Mouse (Mus musculus): Measurements from ENCODE around the gene Ston2. TPM values are rescaled to one million over a fixed set of nuclear protein-coding genes. Genes with fewer than 3 reads are reported as not detected.

Gene Ston2
- polyA plus RNA-seq, 1 experiment: 9.0 TPM

- no peak for DNase-seq
- H3K27ac ChIP-seq (ENCODE audit: insufficient read depth, low read length): no peak overlapping the region
- no peak for TF ChIP-seq CTCF (IDR thresholded peaks at IDR 0.05; ENCODE audit: borderline replicate concordance, insufficient read depth, low read depth, low read length)
- TF ChIP-seq POLR2A (IDR thresholded peaks at IDR 0.05; ENCODE audit: borderline replicate concordance, insufficient read depth, low read length): no peak
- no peaks in the 10 kb centered on the region for H3K27me3 ChIP-seq (ENCODE audit: control insufficient read depth, insufficient read depth, low read length)
- H3K4me1 ChIP-seq (ENCODE audit: control insufficient read depth, insufficient read depth, low read length): peaks cover 6% of the 10 kb centered on the region
- no peak overlapping the region for H3K4me3 ChIP-seq (replicated peaks; ENCODE audit: insufficient read depth, low read depth, low read length)
- WGBS: 87% methylated on average over 12 of the region's 12 CpGs
Observed at GRCm38 (mm10) chr12:91642426-91643093, 145.6 kb downstream of the Ston2 start.

DNA sequence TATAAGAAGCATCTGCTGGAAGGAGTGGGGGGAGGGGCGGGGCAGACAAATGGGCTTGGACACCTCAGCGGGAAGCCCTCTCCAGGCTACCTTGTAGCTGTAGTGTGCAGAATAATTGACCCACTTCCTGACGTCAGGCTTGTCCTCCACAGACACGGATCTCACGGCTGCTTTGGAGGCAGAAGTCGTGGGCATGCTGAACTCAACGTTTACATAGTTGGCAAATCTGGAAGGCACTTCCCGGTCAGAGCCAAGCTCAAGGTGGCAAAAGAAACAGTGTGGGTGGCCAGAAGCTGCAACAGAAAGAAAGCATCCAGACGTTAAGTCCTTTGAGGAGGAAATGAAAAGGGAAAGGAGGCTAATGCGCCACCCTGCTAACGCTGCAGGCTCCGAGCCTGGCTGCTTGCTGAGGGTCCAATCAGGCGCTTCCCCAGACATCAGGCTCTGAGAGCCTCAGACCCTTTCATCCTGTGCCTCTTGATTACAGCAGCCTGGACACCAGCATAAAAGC lies 146.5 kb downstream of the Ston2 start:
- WGBS: 10% methylated on average over 13 of the region's 13 CpGs
- Histone ChIP-seq H3K27ac (ENCODE audit: insufficient read depth, low read length) (no peak overlapping the region), H3K27me3 (ENCODE audit: control insufficient read depth, insufficient read depth, low read length) (no peaks in the 10 kb centered on the region), H3K4me1 (ENCODE audit: control insufficient read depth, insufficient read depth, low read length) (peaks cover 6% of the 10 kb centered on the region), H3K4me3 (replicated peaks; ENCODE audit: insufficient read depth, low read depth, low read length) (peak overlapping the region; percentile 44)
- TF ChIP-seq CTCF (IDR thresholded peaks at IDR 0.05; ENCODE audit: borderline replicate concordance, insufficient read depth, low read depth, low read length) (no peak), POLR2A (IDR thresholded peaks at IDR 0.05; ENCODE audit: borderline replicate concordance, insufficient read depth, low read length) (no peak)
- DNase-seq: peak; percentile 40 to 41

- no peak for DNase-seq
- Histone ChIP-seq H3K27ac (ENCODE audit: insufficient read depth, low read length) (no peak overlapping the region), H3K4me1 (ENCODE audit: control insufficient read depth, insufficient read depth, low read length) (peaks cover 6% of the 10 kb centered on the region), H3K4me3 (replicated peaks; ENCODE audit: insufficient read depth, low read depth, low read length) (no peak overlapping the region), H3K27me3 (ENCODE audit: control insufficient read depth, insufficient read depth, low read length) (no peaks in the 10 kb centered on the region)
- 10% methylated on average over 7 of the region's 7 CpGs for WGBS
- no peak for TF ChIP-seq POLR2A (IDR thresholded peaks at IDR 0.05; ENCODE audit: borderline replicate concordance, insufficient read depth, low read length)
- no peak for TF ChIP-seq CTCF (IDR thresholded peaks at IDR 0.05; ENCODE audit: borderline replicate concordance, insufficient read depth, low read depth, low read length)
Observed at GRCm38 (mm10) chr12:91641133-91641532, 147.1 kb downstream of the Ston2 start.

DNA sequence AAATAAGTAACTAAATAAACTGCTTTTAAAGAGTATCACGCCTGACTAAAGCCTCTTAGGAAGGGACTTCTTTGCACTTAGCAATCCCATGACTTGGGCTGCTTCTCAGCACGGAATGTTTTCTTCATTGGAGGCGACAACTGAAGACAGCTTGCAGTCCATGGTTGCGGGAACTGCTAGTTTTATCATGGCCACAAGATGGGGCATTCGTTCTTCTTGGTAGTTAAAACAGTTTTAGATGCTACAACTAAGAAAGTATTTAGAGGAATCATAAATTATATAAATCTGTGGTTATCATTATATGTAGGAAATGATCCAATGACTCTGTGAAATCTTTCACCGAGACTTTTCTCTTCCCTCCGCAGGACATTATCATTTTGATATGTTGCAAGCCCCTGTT lies 147.5 kb downstream of the Ston2 start:
- TF ChIP-seq CTCF (IDR thresholded peaks at IDR 0.05; ENCODE audit: borderline replicate concordance, insufficient read depth, low read depth, low read length): peak; percentile 52; the same call in 1 of the 2 replicates
- no peak for TF ChIP-seq POLR2A (IDR thresholded peaks at IDR 0.05; ENCODE audit: borderline replicate concordance, insufficient read depth, low read length)
- H3K4me3 ChIP-seq (replicated peaks; ENCODE audit: insufficient read depth, low read depth, low read length): no peak overlapping the region
- DNase-seq: peak; percentile 46 to 47
- 23% methylated on average over 7 of the region's 7 CpGs for WGBS
- no peak overlapping the region for H3K27ac ChIP-seq (ENCODE audit: insufficient read depth, low read length)
- no peaks in the 10 kb centered on the region for H3K27me3 ChIP-seq (ENCODE audit: control insufficient read depth, insufficient read depth, low read length)
- H3K4me1 ChIP-seq (ENCODE audit: control insufficient read depth, insufficient read depth, low read length): peaks cover 6% of the 10 kb centered on the region

- Histone ChIP-seq H3K27me3 (ENCODE audit: control insufficient read depth, insufficient read depth, low read length) (no peaks in the 10 kb centered on the region), H3K27ac (ENCODE audit: insufficient read depth, low read length) (no peak overlapping the region), H3K4me3 (replicated peaks; ENCODE audit: insufficient read depth, low read depth, low read length) (no peak overlapping the region), H3K4me1 (ENCODE audit: control insufficient read depth, insufficient read depth, low read length) (peaks cover 6% of the 10 kb centered on the region)
- DNase-seq: no peak
- 57% methylated on average over 3 of the region's 3 CpGs for WGBS
- TF ChIP-seq CTCF (IDR thresholded peaks at IDR 0.05; ENCODE audit: borderline replicate concordance, insufficient read depth, low read depth, low read length) (no peak), POLR2A (IDR thresholded peaks at IDR 0.05; ENCODE audit: borderline replicate concordance, insufficient read depth, low read length) (no peak)
Observed at GRCm38 (mm10) chr12:91638351-91638750, 149.8 kb downstream of the Ston2 start.

DNA sequence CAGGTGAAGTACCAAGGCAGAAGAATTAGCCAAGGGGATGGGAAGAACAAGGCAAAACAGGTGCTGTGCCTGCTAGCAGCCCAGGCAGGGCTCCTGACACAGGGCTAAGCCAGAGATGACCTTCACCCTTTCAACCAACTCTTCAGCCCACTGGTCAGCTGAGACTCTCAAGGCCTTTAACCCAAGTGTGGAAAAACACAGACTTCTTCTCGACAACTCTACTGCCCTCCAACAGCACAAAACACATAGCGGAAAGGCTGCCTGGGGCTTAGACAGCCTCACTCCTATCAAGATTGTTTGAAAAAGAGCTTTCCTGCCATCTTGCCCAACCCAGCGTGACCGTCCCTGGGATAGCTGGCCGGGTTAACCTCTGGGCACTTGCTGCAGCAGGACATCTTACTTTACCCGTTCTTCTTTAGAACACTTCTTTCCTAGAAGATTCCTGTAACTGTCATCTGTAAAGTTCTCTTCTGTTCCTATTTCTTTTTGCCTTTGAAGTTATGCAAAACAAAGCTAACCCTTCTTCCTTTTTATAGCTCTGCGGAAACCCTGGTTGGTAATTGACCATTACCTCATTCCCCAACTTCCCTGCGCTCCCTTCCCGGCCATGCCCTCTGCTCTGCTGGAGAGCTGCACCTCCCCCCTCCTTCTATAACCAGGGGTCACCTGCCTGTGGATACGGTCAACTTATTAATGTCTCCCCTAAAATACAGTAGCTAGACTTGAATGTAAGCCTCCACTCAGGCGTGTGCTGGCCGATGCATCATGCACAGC lies 150.9 kb downstream of the Ston2 start:
- Histone ChIP-seq H3K27me3 (ENCODE audit: control insufficient read depth, insufficient read depth, low read length) (no peaks in the 10 kb centered on the region), H3K4me3 (replicated peaks; ENCODE audit: insufficient read depth, low read depth, low read length) (no peak overlapping the region), H3K4me1 (ENCODE audit: control insufficient read depth, insufficient read depth, low read length) (peaks cover 6% of the 10 kb centered on the region), H3K27ac (ENCODE audit: insufficient read depth, low read length) (no peak overlapping the region)
- TF ChIP-seq CTCF (IDR thresholded peaks at IDR 0.05; ENCODE audit: borderline replicate concordance, insufficient read depth, low read depth, low read length) (no peak), POLR2A (IDR thresholded peaks at IDR 0.05; ENCODE audit: borderline replicate concordance, insufficient read depth, low read length) (no peak)
- DNase-seq: no peak
- WGBS: 64% methylated on average over 12 of the region's 12 CpGs

- no peak for TF ChIP-seq POLR2A (IDR thresholded peaks at IDR 0.05; ENCODE audit: borderline replicate concordance, insufficient read depth, low read length)
- TF ChIP-seq CTCF (IDR thresholded peaks at IDR 0.05; ENCODE audit: borderline replicate concordance, insufficient read depth, low read depth, low read length): no peak
- DNase-seq: no peak
- Histone ChIP-seq H3K4me1 (ENCODE audit: control insufficient read depth, insufficient read depth, low read length) (no peaks in the 10 kb centered on the region), H3K27me3 (ENCODE audit: control insufficient read depth, insufficient read depth, low read length) (no peaks in the 10 kb centered on the region), H3K4me3 (replicated peaks; ENCODE audit: insufficient read depth, low read depth, low read length) (no peak overlapping the region), H3K27ac (ENCODE audit: insufficient read depth, low read length) (no peak overlapping the region)
- WGBS: 66% methylated on average over 5 of the region's 5 CpGs
Observed at GRCm38 (mm10) chr12:91626482-91626881, 161.7 kb downstream of the Ston2 start.

All from cerebellum, adult 2 months (tissue).